Mouse (Mus musculus): Measurements from ENCODE around the gene March2.

Gene March2

GRCm38 (mm10) chr17:33637038-33637437 lies 81.4 kb downstream of the March2 start:
- DNase-seq (ENCODE audit: low spot score in 2 of 2), result no peak
